Mouse (Mus musculus): ENCODE measurements at regions not wholly inside any gene's neighbourhood (a gene's known extent, or its start where the extent isn't known, plus 50 kb on each side); places are given as distances from the start of the nearest gene placed in this dataset.

- H3K4me3 ChIP-seq (replicated peaks; ENCODE audit: insufficient read depth, low read depth, low read length): no peak overlapping the region
- H3K27me3 ChIP-seq (ENCODE audit: control insufficient read depth, insufficient read depth, low read length): no peaks in the 10 kb centered on the region
- peaks cover 4% of the 10 kb centered on the region; the same call in 1 of the 2 replicates for H3K4me1 ChIP-seq (ENCODE audit: control insufficient read depth, insufficient read depth, low read length)
- TF ChIP-seq CTCF (IDR thresholded peaks at IDR 0.05; ENCODE audit: borderline replicate concordance, insufficient read depth, low read depth, low read length): no peak
- no peak for TF ChIP-seq POLR2A (IDR thresholded peaks at IDR 0.05; ENCODE audit: borderline replicate concordance, insufficient read depth, low read length)
- 7% methylated on average over 3 of the region's 3 CpGs for WGBS
- no peak overlapping the region for H3K27ac ChIP-seq (ENCODE audit: insufficient read depth, low read length)
- peak; percentile 37 to 76 for DNase-seq
Observed at GRCm38 (mm10) chr2:57672007-57672643, 325.6 kb upstream of the Galnt5 start.

- H3K4me3 ChIP-seq (replicated peaks; ENCODE audit: insufficient read depth, low read depth, low read length): no peak overlapping the region
- no peaks in the 10 kb centered on the region for H3K4me1 ChIP-seq (ENCODE audit: control insufficient read depth, insufficient read depth, low read length)
- no peak overlapping the region for H3K27ac ChIP-seq (ENCODE audit: insufficient read depth, low read length)
- TF ChIP-seq POLR2A (IDR thresholded peaks at IDR 0.05; ENCODE audit: borderline replicate concordance, insufficient read depth, low read length) (no peak), CTCF (IDR thresholded peaks at IDR 0.05; ENCODE audit: borderline replicate concordance, insufficient read depth, low read depth, low read length) (no peak)
- no peak for DNase-seq
- WGBS: 64% methylated on average over 3 of the region's 3 CpGs
- H3K27me3 ChIP-seq (ENCODE audit: control insufficient read depth, insufficient read depth, low read length): no peaks in the 10 kb centered on the region
Observed at GRCm38 (mm10) chr2:57689877-57690276, 307.8 kb upstream of the Galnt5 start.

DNA sequence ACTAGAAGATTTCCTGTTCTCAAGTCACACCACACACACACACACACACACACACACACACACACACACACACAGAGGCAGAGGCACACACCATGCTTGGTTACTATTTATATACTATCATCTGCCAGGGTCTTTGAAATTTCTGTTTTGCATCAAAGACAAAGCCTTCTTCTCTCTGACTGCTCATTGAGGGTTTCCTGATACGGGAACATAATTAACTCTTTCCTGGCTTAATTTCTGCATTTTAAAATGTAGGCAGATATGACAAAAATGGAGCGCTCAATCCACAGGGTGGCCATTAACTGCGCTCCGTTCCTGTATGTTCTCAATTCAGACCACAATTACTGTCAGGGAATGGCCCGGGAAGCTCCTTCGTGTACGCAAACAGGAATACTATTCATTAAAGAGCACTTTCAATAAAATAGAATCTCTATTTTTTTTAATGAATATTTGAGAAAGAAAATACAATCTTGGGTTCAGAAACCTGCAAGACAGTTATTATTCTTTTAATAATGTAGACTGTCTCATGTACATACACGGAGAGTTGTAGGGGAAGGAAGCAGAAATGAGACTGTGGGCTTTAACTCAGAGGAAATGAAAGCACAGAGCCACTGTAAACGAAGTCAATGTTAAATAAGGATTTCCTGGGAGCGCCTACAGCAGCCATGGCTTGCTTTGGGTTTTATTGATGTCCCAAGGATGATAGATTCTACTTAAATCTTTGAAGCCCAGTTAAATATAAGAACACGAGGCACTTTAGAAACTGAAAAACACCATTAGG, 300.5 kb upstream of the Galnt5 start:
- TF ChIP-seq CTCF (IDR thresholded peaks at IDR 0.05; ENCODE audit: borderline replicate concordance, insufficient read depth, low read depth, low read length) (no peak), POLR2A (IDR thresholded peaks at IDR 0.05; ENCODE audit: borderline replicate concordance, insufficient read depth, low read length) (no peak)
- Histone ChIP-seq H3K4me3 (replicated peaks; ENCODE audit: insufficient read depth, low read depth, low read length) (no peak overlapping the region), H3K27ac (ENCODE audit: insufficient read depth, low read length) (no peak overlapping the region), H3K4me1 (ENCODE audit: control insufficient read depth, insufficient read depth, low read length) (no peaks in the 10 kb centered on the region), H3K27me3 (ENCODE audit: control insufficient read depth, insufficient read depth, low read length) (no peaks in the 10 kb centered on the region)
- 69% methylated on average over 11 of the region's 11 CpGs for WGBS
- DNase-seq: no peak

DNA sequence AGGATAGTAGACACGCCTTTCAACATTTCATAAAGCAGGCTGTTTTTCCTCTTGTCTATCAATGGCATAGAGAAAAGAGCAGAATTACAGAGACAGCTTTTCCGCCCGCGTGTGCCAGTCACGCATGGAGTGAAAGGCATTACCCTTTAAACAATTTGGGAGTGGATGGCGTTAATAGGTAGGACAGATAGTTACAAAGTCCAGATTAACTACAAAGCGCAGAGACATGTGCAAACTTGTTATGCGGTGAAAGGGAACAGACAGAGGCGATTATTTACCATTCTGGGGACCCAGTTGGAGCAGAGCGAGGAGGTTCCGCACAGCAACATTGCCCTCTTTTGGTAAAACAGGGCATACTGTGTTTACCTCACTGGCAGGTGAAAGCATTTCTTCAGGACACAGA, 299.0 kb upstream of the Galnt5 start:
- H3K4me1 ChIP-seq (ENCODE audit: control insufficient read depth, insufficient read depth, low read length): no peaks in the 10 kb centered on the region
- H3K27ac ChIP-seq (ENCODE audit: insufficient read depth, low read length): no peak overlapping the region
- H3K4me3 ChIP-seq (replicated peaks; ENCODE audit: insufficient read depth, low read depth, low read length): peak overlapping the region; percentile 53
- 2% methylated on average over 11 of the region's 11 CpGs for WGBS
- TF ChIP-seq POLR2A (IDR thresholded peaks at IDR 0.05; ENCODE audit: borderline replicate concordance, insufficient read depth, low read length): no peak
- peak; percentile 87 for TF ChIP-seq CTCF (IDR thresholded peaks at IDR 0.05; ENCODE audit: borderline replicate concordance, insufficient read depth, low read depth, low read length)
- DNase-seq: peak; percentile 60 to 66
- H3K27me3 ChIP-seq (ENCODE audit: control insufficient read depth, insufficient read depth, low read length): no peaks in the 10 kb centered on the region

DNA sequence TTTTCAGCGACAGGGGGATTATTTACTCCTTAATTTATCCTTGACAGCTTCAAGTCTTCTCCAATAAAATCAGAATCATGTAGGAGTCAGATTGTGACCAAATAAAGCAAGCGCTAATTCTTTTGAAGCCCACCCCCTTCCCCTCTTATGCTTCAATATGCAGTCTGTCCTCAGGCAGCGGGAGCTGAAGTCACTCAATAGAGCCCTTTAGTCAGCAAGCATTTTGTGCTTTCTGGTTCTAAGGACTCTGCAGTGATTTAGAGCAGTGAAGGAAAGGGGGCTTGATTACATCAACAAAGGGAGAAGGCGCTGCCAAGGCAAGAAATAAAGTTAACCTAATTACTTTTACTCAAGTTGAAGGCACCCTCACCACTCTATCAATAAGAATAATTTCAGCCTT, 298.5 kb upstream of the Galnt5 start:
- Histone ChIP-seq H3K4me1 (ENCODE audit: control insufficient read depth, insufficient read depth, low read length) (no peaks in the 10 kb centered on the region), H3K4me3 (replicated peaks; ENCODE audit: insufficient read depth, low read depth, low read length) (no peak overlapping the region), H3K27me3 (ENCODE audit: control insufficient read depth, insufficient read depth, low read length) (no peaks in the 10 kb centered on the region), H3K27ac (ENCODE audit: insufficient read depth, low read length) (no peak overlapping the region)
- 40% methylated on average over 4 of the region's 4 CpGs for WGBS
- DNase-seq: no peak
- no peak for TF ChIP-seq POLR2A (IDR thresholded peaks at IDR 0.05; ENCODE audit: borderline replicate concordance, insufficient read depth, low read length)
- no peak for TF ChIP-seq CTCF (IDR thresholded peaks at IDR 0.05; ENCODE audit: borderline replicate concordance, insufficient read depth, low read depth, low read length)

GRCm38 (mm10) chr2:57716754-57717510, 280.8 kb upstream of the Galnt5 start:
- DNase-seq: no peak
- no peak overlapping the region for H3K4me3 ChIP-seq (replicated peaks; ENCODE audit: insufficient read depth, low read depth, low read length)
- WGBS: 40% methylated on average over 10 of the region's 10 CpGs
- H3K27ac ChIP-seq (ENCODE audit: insufficient read depth, low read length): no peak overlapping the region
- TF ChIP-seq POLR2A (IDR thresholded peaks at IDR 0.05; ENCODE audit: borderline replicate concordance, insufficient read depth, low read length) (no peak), CTCF (IDR thresholded peaks at IDR 0.05; ENCODE audit: borderline replicate concordance, insufficient read depth, low read depth, low read length) (no peak)
- H3K27me3 ChIP-seq (ENCODE audit: control insufficient read depth, insufficient read depth, low read length): no peaks in the 10 kb centered on the region
- H3K4me1 ChIP-seq (ENCODE audit: control insufficient read depth, insufficient read depth, low read length): no peaks in the 10 kb centered on the region

Data from cerebellum, adult 2 months (tissue).